Mouse (Mus musculus) cerebellum, postnatal 4 days (tissue): Measurements from ENCODE around the gene Pitx3.
A peak's percentile ranks its signal among the peaks of the same experiment; 100 is the strongest.
"Not testable (repeated sequence)": the region's sequence is repeated elsewhere in the genome, so short reads cannot be mapped to it uniquely, and the experiment has no call there.

Experiments
- DNase-seq, 2 experiments: peaks; one replicate each; pipeline ENCODE4 v3.0.0; 2022; ENCODE audit warnings: low spot score in 2 of 2, mixed read lengths in 1 of 2

Gene Pitx3

DNA sequence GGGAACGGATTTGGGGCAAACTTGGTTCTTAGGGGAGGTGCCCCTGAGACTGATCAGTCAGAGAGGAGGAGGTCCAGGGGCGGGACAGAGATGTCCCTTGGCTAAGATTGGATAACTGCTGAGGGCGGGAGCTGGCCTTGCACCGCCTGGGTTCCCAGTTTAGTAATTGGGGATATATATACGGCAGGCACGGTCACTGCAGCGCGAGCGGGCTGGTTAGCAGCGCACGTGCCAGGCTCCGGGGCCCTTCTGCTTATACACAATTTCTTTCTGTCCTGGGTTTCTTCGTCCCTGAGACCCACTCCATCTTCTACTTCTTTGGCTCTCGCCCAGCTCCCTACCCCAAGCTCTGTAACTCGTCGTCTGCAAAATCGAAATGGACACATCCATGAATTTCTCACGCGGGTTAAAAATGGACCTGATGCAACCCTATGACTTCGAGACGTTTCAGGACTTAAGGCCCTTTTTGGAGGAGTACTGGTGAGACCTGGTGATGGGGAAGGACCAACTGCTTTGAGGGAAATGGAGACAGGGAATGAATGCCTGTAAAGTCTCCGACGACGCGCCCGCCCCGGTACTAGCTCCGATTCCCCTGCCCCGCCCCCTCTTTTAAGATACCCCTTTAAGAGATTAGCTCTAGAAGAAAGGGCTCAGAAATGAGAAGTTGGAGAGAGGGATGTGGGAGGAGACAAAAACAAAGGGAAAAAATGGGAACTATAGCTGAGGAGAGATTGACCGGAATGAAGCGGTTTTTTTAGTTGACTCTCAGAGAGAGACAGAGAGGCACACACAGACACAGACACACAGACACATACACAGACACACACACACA, 16.2 kb downstream of the Pitx3 start, which contains the start of gene Elovl3:
TSS of gene Elovl3 (plus strand) at position 204 of the 832 bp plus-strand sequence.
- DNase-seq = no peak

DNA sequence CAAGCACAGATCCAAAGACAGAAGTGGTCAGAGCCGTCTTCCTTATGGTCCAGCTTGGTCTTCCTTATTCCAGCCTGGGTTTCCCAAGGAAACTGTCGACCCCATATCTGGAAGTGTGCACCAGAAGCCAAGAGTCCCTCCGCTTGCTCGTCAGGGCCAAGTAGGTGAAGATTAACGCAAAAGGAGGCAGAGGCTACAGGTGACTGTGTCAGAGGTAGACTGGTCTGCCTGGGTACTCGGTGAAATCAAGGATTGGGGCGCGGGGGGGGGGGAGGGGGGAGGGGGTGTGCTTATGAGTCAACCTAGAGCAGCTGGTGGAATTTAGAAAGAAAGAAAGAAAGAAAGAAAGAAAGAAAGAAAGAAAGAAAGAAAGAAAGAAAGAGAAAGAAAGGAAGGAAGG, 16.8 kb downstream of the Pitx3 start:
- DNase-seq = no peak

DNA sequence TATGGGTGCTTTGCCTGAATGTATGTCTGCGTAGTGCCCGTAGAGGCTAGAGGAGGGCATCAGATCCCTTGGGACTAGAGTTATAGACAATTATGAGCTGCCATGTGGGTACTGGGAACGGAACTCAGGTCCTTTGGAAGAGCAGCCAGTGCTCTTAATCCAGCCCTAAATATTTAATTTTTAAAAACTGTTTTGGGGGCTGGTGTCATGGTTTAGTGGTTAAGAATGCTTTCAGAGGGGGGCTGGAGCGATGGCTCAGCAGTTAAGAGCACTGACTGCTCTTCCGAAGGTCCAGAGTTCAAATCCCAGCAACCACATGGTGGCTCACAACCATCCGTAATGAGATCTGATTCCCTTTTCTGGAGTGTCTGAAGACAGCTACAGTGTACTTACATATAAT, 18.4 kb downstream of the Pitx3 start:
- not testable (repeated sequence) for DNase-seq

DNA sequence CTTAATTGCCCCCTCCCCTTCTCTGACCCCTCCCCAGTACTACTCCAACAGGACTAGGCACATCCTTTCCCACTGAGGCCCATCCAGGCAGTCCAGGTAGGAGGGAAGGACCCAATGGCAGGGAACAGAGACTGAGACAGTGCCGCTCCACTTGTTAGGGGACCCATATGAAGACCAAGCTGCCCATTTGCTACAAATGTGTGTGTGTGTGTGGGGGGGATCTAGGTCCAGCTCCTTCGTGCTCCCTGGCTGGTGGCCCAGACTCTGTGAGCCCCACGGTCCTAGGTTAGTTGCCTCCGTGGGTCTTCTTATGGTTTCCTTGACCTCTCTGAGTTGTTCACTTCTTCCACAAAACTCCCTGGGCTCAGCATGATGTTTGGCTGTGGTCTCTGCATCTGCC, 21.8 kb downstream of the Pitx3 start:
- DNase-seq = no peak

DNA sequence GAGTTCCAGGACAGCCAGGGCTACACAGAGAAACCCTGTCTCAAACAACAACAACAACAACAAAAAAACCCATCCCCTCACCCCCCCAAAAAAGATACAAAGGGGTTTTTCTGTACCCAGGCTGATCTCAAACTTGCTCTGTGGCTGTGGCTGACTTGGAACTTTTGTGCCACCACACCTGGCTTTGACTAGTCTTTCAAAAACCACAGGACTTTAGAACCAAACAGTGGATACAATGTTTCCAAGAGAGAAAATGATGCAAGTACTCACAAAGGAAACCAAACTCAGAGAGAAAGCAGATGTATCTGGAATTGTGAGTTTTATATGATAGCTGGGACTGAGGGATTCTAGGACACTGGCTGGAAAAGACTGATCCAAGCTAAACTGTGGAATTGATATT, 23.5 kb downstream of the Pitx3 start:
- no peak for DNase-seq

DNA sequence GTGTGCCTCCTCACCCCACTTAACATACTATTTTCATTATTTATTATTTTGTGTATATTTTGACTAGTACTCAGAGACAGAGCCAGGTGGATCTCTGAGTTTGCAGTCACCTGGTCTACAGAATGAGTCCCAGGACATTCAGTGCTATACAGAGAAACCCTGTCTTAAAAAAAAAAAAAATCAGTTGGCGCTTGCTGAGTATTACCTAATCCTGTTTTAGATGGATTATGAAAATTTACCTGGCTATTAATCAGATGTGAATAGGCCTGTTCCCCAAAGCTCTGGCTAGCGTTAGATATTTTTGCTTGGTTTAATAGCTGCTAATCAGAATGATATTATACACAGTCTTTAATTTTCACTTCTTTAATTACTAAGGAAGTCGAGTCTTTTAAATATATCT, 24.2 kb downstream of the Pitx3 start:
- no peak for DNase-seq

DNA sequence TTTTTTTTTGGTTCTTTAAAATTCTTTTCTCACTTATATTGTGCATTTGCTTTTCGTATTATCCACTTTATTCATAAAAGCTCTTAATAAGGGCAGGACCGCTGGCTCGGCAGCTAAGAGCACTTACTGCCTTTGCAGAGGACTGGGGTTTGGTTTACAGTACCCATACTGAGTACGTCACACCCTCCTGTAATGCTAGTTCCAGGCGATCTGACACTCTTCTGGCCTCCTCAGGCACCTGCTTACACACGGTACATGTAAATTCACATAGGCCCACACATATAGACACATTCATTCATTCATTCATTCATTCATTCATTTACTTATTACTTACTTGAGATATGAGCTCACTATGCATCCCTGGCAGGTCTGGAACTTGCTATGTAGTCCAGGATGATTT, 27.3 kb downstream of the Pitx3 start:
- DNase-seq = no peak

DNA sequence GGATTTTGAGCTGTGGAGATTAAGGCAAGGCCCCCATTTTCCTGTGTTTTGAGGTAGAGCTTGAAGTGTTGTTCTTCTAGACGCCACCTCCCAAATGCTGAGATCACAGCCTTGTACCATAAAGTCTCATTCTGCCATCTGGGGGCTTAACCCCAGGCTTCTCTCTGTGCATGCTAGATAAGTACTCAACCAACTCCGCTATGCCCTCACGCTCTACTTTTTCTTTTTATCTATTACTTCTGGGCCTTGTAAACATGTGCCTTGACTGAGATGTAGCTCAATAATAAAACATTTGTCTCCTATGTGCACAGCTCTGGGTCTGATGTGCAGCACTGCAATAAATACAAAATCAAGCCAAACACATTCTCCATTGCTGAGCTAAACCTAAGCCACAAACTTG, 28.7 kb downstream of the Pitx3 start:
- DNase-seq = no peak

DNA sequence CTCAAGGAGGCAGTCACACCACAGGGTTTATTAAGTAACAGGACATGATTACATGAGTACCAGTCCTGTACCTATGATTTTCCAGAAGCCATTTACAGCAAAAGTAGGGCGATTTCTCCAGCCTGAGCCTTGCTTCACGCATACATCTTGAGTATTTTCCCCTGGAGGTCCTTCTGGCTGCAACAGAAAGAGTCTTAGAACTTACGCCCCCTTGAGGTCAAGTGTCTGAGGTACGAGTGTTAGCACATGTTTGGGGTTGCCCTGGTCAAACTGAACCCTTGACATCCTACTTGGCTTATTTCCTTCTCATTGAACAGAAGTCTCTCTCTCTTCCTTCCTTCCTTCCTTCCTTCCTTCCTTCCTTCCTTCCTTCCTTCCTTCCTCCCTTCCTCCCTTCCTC, 33.5 kb downstream of the Pitx3 start:
- no peak for DNase-seq

DNA sequence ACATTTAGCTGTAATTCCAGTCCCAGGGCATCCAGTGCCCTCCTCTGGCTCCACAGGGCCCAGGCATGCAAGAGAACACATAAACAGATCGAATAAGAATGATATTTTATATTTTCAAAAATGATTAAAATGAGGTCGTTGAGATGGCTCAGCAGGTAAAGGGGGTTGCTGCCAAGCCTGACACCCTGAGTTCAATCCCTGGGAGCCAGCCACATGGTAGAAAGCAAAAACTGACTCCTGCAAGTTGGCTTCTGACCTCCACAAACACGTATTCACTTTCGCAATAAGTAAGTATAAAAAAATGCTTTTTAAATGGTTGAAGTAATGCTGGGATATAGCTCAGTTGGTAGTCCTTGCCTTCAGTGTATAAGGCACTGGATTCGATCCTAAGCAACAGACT, 37.3 kb downstream of the Pitx3 start:
- no peak for DNase-seq

DNA sequence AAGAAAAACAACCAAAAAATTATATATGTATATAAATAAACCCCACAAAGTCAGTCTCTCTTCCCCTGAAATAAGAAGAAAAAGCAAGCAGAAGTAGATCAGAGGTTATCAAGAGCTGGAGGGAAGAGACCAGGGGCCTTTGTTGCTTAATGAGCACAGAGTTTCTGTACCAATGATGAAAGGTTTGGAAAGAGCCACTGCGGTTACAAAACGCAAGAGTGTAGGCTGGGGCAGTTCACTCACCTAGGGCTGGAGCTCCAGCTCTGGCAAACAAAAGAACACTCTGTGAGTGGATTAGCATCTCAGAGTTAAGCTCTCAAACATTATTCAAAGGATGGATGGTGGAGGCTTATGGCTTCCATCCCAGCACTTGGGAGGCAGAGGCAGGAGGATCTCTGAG, 37.9 kb downstream of the Pitx3 start:
- no peak for DNase-seq

DNA sequence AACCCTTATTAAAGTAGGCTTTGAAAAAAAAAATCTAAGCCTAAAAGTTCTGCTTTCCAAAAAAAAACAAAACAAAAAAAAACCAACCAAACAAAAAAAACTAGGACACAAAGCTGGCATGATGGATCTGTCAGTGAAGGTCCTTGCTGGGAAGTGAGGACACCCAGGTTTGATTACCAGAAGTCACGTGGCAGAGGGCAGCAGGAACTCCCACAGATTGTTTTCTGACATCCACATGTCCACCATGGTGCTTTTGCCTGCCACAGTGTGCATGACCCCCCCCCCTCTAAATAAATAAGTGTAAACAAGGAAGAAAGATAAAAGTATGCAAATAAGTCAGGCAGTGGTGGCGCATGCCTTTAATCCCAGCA, 44.0 kb downstream of the Pitx3 start:
- DNase-seq = no peak

DNA sequence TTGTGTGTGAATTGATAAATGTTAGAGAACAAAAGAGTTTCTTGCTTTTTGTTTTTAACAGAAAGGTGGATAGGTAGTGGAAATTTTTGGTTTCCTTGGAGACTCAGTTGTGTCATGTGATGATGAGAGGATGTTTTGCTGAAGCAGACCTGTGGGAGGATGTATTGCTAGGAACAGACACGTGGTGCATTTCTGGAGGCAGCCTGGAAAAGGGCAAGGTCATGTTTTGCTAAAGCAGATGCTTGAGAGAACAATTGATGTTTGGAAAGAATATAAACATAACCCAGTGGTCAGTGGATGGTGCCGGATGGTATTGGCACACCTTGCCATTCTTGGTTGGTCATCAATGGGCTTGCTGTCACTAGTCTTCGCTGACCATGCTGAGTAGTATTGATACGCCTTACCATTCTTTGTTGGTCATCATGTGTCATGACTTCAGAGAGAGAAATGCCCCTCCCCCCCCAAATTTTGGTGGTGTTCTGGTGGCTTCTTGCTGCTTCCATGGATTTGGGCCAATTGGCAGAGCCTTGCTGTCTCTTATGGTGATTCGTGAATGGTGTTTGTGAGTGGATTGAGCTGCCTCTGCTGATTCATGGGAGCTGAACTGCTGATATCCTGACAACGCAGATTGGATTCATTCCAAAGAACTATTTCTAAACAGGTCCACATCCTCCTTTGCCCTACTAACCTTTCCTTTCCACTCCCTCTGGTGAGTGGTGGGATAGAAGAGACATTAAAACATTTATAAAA, 44.5 kb downstream of the Pitx3 start:
- no peak for DNase-seq

DNA sequence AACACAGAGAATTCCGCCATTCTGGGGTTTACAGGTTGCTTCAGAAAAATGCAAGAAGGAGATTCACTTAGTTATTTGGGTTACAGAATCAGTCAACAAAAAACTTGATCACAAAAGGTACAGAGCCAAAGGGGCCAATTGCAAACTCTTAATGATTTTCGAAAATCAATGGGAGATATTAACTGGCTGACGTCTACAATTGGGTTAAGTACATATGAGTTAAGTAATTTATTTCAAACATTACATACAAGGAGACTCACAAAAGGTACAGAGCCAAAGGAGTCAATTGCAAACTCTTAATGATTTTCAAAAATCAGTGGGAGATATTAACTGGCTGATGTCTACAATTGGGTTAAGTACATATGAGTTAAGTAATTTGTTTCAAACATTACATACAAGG, 48.6 kb downstream of the Pitx3 start:
- no peak for DNase-seq

DNA sequence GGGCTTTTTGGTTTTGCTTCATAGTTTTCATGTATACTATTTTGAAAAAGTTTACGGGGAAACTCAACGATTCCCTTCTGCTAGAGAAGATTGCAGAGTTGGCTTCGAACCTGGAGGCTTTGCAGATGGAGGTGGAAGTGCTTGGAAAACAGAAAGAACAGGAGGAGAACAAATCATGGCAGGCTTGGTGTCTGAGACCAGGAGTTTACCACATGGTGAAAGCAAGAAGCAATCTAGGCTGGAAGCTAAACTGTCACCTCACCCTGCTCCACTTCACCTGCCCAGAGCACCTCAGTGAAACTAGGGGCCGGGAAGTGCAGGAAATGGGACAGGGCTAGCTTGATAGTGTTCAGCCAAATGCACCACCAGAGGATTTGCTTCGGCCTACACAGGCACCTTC, 51.7 kb downstream of the Pitx3 start:
- no peak for DNase-seq

DNA sequence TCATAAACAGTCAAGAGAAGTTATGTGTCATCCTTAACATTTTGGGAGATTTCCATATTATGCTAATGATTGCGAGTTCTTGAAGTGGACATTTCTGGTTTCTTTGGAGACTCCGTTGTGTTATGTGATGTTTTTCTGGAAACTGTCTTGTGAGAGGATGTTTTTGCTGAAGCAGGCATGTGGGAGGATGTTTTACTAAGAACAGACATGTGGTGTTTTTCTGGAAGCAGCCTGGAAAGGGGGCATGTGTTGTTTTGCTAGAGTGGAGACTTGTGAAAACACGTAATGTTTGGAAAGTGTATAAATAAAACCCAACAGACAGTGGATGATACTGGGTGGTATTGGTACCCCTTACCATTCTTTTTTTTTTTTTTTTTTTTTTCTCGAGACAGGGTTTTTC, 52.8 kb downstream of the Pitx3 start:
- no peak for DNase-seq

DNA sequence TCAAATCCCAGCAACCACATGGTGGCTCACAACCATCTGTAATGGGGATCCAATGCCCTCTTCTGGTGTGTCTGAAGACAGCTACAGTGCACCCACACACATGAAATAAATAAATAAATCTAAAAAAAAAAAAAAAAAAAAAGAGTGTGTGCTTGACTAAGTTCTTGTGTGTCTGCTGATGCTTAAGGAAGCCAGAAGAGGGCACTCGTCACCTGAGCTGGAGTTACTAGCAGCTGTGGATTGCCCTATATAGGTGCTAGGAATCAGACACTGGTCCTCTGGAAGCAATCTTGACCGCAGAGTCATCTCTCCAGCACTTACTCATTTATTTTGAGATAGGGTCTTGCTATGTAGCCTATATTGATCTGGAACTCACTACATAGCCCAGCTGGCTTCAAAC, 54.0 kb downstream of the Pitx3 start:
- DNase-seq = no peak

DNA sequence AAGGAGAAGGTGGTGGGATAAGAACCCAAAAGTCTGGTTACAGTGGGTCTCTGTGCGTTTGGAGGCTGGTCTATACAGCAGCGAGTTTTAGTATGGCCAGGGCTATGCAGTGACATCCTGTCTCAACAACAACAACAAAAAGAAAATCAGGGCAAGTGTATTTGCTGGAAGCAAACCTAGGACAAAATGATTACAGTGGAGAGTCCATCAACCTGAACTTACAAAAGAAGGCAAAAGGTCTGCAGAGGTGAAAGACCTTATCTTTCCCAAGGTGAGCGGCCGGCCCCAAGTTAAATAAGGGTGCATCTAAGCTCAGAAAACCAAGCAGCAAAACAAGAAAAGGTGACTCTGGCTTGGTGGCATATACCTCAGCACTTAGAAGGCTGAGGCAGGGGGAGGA, 56.5 kb downstream of the Pitx3 start:
- DNase-seq = no peak

DNA sequence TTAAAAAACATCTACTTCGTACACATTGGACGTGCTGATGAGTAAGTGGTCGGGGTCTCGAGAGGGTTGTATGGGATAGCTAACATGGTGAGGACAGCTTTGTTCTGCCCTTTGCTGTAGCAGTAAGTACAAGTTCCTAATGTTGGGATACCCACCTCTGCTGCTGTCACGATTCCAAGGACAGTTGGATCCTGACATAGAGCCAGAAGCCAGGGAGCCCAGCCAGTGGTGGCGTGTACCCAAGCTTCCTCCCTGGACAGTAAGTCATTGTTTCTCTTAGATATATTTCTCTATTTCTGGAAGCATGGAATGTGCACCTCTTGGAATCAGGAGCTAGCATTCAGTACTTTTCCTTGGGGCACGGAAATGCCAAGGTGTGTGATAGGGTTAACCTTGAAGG, 60.3 kb downstream of the Pitx3 start:
- DNase-seq = no peak

DNA sequence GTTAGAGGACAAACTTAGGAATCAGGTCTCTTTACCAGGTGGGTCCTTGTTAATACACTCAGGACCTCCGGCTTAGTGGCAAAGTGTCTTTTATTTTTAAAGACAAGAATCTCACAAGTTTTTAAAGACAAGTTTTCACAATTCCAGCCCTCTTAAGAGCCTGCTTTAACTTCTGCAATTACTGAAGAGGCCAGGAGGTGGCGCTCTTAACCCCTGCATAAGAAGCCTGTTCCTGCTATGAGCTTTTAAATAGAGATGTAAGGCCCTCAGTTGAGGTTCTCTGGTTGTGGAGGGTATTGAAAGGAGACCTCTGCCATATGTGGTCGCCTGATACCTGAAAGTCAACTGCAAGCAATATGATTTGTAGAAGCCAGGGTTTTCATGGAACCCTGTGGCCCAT, 61.8 kb downstream of the Pitx3 start:
- DNase-seq = peak in 1 of 2 experiments; percentile 56
